Mouse (Mus musculus): ENCODE data around the gene Efna4.

Efna4 gene

GRCm38 (mm10) chr3:89308089-89308488 lies 29.7 kb downstream of the Efna4 start:
- peak; percentile 61 for DNase-seq (ENCODE audit: inconsistent ontology term)

DNA sequence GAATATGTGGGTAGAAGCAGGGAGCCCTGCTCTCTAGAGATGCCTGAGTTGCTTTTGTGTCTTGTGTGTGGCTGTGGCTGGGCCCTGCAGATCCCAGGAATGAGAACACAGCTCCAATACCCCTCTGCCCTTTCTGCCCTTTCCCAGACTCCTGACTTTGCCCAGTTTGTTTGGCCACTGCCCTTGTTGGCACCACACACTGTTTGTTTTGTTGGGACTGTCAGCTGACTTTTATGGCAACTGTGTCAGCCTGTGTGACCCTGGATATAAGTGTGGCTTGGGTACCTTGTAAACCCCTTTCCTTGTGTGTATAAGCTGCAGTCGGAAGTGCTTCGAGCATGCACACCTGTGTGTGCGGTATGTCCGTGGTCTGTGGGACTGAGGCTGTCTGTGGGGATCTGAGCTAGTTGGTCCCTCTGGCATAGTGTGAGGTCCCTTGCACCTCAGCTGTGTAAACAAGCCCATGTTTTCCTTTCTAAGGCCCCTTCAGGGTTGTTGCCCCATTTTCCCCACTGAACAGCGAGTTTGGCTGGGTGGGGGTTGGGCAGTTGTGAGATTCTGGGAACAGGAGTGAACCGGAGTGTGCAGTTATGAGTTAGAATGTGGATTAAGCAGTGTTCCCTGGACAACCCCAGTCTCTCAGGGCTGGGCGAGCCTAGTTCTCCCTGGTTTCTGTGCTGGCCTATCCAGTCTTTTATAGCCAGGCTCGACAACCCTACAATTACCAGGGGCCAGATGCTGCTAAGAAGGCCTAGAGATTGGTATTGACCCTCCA lies 32.1 kb downstream of the Efna4 start:
- DNase-seq (ENCODE audit: inconsistent ontology term), result no peak

- peak; percentile 50 for DNase-seq (ENCODE audit: inconsistent ontology term)
Observed at GRCm38 (mm10) chr3:89305105-89305504, 32.7 kb downstream of the Efna4 start.

GRCm38 (mm10) chr3:89304440-89304839 lies 33.4 kb downstream of the Efna4 start:
- no peak for DNase-seq (ENCODE audit: inconsistent ontology term)

DNA sequence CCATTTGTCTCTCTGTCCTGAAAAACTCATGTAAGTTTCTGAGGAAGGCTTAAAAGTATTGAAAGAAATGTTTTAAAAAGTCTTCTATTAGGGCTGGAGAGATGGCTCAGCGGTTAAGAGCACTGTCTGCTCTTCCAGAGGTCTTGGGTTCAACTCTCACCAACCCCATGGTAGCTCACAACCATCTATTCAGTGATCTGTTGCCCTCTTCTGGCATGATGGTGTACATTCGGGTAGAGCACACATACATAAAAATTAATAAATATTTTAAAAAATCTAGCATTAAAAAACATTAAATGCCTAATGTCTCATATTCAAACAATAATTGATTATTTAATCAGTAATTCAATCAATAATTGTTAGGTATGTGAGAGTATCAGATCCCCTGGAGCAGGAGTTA lies 37.3 kb downstream of the Efna4 start:
- no peak for DNase-seq (ENCODE audit: inconsistent ontology term)

GRCm38 (mm10) chr3:89300071-89300470 lies 37.8 kb downstream of the Efna4 start:
- DNase-seq (ENCODE audit: inconsistent ontology term), result no peak

GRCm38 (mm10) chr3:89299499-89299898 lies 38.3 kb downstream of the Efna4 start:
- DNase-seq (ENCODE audit: inconsistent ontology term), result peak; percentile 49

GRCm38 (mm10) chr3:89298908-89299307 lies 38.9 kb downstream of the Efna4 start:
- no peak for DNase-seq (ENCODE audit: inconsistent ontology term)

DNA sequence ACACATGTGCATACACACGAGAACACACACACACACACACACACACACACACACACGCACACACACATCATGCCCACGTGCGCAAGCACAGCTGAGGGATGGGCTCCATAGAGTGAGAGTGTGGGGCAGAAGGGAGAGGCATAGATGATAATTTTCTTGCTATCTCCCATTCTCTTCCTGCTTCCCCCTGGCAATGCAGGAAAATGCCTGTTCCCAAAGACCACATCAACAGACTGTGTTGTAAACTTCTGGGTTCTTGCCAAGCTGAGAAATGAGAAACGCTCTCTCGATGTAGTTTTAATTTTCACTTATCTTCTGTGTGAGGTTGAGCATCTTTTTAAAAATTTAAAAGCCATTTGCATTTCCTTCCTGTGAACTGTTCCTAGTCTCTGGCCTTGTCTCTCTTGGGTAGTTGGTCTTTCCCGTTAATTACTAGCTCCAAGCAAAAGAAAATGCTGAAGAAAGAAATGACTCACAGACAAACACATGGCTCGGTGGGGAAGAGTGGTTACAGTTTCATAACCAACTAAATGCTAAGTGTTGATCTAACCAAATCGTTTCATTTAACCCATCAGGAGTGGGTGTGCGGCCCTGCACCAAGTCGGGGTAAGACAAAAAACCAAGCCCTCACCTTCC lies 40.9 kb downstream of the Efna4 start:
- no peak for DNase-seq (ENCODE audit: inconsistent ontology term)

GRCm38 (mm10) chr3:89295685-89296230 lies 42.1 kb downstream of the Efna4 start:
- DNase-seq (ENCODE audit: inconsistent ontology term), result no peak

- no peak for DNase-seq (ENCODE audit: inconsistent ontology term)
Observed at GRCm38 (mm10) chr3:89294195-89294594, 43.6 kb downstream of the Efna4 start.

DNA sequence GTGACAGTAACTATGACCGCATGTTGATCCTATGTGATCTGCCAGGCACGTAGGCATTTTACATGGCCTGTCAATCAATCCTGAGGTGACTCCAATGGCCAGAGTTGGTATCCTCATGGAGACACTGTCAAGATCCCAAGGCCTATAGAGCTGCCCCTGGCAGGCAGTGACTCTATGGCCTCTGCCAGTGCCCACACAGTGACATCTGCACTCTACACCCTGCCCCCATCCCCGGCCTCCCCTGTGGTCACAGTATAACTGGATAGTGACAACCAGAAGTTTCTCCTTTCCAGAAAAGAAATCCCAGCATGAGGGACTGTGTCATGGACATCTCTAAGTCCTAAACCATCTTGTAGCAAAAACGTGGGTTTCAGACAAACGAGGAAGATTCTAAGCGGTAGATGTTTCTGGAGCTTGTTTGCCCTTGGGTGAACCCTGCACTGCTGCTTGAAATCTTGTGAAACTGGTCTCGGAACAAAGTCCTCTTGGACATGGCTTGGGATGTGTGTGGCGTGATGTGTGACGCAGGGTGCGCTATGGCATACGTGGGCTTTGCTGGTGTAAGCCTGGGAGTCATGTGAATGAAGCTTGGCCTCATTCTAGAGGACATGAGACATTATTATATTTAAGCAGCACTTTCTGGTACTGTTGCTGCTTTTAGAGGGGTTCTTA lies 44.4 kb downstream of the Efna4 start:
- DNase-seq (ENCODE audit: inconsistent ontology term), result no peak

DNA sequence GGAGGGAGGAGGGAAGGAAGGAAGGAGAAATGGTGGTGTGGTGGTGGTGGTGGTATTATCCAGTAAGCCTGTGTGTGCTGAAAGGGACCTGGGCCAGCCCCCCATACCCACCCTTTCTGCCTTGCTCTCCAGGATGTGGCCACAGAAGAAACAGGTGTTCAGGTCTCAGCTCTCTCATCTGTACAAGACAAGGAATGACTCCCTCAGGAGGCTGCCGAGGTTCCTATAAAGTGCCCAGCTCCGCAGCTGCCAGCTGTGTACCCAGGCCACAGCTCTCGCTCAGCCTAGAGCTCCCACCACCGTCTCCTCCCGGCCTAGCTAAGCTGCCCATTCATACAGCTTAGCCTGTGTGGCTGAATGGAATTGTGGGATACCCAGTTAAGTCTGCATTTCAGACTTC lies 45.5 kb downstream of the Efna4 start:
- DNase-seq (ENCODE audit: inconsistent ontology term), result no peak

- no peak for DNase-seq (ENCODE audit: inconsistent ontology term)
Observed at GRCm38 (mm10) chr3:89291874-89292273, 46.0 kb downstream of the Efna4 start.

DNA sequence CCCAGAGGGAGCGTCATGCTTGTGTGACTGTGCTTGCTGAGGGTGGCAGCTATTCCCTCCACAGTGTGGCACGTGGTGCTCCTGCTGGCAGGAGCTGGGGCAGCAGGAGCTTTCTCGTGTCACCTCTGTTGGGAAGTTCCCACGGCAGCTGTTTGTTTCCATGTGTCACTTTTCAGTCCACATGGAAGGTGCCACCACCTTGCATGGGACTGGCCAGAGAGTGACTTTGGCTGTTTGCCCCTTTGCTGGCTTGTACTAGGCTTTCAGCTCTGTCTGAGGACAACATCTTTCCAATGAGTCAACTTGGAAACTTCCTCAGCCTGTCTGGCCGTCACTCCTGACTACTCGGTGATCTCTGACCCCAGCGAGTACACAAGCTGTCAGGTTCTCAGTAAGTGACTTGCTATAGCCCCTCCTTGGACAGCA lies 49.3 kb downstream of the Efna4 start:
- peak; percentile 46 for DNase-seq (ENCODE audit: inconsistent ontology term)

DNA sequence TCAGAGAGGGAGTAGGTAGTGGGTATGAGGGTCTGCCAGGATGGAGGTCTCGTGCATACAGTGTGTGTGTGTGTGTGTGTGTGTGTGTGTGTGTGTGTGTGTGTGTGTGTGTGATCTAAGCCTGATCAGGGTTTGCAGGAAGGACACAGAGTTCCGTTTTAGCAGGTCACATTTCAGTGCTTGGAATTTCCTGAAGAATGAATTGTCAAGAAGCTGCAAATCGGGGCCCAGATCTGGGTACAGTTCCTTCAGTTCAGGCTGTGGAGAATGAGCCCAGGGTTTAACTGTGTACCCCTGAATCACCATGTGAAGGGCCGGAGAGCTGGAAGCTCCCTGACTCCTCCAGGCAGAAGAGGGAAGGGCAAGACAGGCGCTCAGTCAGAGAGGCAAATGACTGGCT lies 50.5 kb downstream of the Efna4 start:
- DNase-seq (ENCODE audit: inconsistent ontology term), result no peak

DNA sequence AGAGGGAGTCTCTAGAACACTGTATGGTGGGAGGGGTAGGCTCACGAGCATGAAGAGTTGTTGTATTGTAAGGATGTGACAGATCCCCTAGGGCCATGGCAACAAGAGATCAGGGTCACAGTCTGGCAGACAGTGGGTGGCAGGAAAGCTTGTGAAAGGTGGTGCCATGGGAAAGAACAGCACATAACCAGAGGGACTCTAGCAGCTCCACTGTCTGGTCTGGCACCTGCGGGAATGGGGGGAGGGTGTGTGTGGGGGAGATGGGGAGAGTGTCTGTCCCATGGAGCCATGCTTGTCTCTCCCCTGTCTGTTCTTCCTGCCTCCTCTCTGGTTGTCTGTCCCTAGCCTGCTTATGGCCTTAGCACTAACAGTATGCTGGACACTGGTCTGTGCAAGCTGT lies 52.3 kb downstream of the Efna4 start:
- DNase-seq (ENCODE audit: inconsistent ontology term), result no peak

DNA sequence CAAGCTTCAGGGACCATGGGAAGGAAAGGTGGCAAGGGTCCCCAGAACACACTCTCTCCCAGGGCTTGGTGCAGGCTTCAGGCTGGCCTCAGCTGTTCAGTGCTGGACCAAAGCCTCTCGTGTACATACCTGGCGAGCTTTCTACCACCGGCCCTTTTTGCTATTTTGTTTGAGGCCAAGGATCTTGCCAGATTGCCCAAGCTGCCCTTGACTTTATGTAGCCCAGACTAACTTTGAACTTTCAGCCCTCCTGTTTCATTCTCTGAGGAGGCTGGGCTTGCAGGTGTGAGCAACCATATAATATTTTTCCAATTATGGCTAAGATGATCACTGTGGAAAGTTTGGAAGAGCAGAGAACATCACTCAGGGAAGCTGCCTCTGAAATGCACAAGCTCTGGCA lies 53.6 kb downstream of the Efna4 start:
- no peak for DNase-seq (ENCODE audit: inconsistent ontology term)

Data from Muller cell, postnatal 12 days (primary cell).